Mouse (Mus musculus) kidney, adult 2 months (tissue): ENCODE data around the gene Mmp1b. TPM values are rescaled to one million over a fixed set of nuclear protein-coding genes. Genes with fewer than 3 reads are reported as not detected.

Experiments
- DNase-seq: peaks from one replicate; pipeline ENCODE4 v3.0.0; 2021
- H3K27ac ChIP-seq: fragments of 200-500 bp; 2 replicates; pipeline ENCODE4 v1.5.1; 2012; ENCODE audit warnings: low read depth, low read length, control low read depth, inconsistent platforms; ENCODE audit not compliant: insufficient read depth
- H3K27me3 ChIP-seq: fragments of 200-500 bp; replicated peaks from 2 replicates; pipeline ENCODE4 v1.6.1; 2012; ENCODE audit warnings: mild to moderate bottlenecking, moderate library complexity, low read length, inconsistent platforms; ENCODE audit not compliant: control insufficient read depth, insufficient read depth
- H3K36me3 ChIP-seq: fragments of 200-500 bp; 2 replicates; pipeline ENCODE4 v1.6.1; 2012; ENCODE audit warnings: mild to moderate bottlenecking, moderate library complexity, low read length, inconsistent platforms; ENCODE audit not compliant: control insufficient read depth, insufficient read depth
- H3K4me1 ChIP-seq: fragments of 200-500 bp; 2 replicates; pipeline ENCODE4 v1.6.1; 2011; ENCODE audit warnings: low read length; ENCODE audit not compliant: control insufficient read depth, insufficient read depth
- H3K4me3 ChIP-seq: fragments of 200-500 bp; 2 replicates; pipeline ENCODE4 v1.5.1; 2011; ENCODE audit warnings: mild to moderate bottlenecking, low read depth, low read length, control low read depth; ENCODE audit not compliant: insufficient read depth
- CTCF ChIP-seq: fragments of 200-500 bp; conservative IDR thresholded peaks from 2 replicates; pipeline ENCODE4 v1.5.1; 2011; ENCODE audit warnings: low read depth, mild to moderate bottlenecking, control low read depth, low read length, moderate library complexity, mixed read lengths; ENCODE audit not compliant: insufficient read depth, insufficient read length
- POLR2A ChIP-seq: fragments of 200-500 bp; IDR thresholded peaks from one replicate; pipeline ENCODE4 v1.6.1; 2011; ENCODE audit warnings: low read depth, low read length, control low read depth
- polyA plus RNA-seq: library from polyadenylated mRNA; depleted of rRNA; stranded (reverse); fragments of >200 nt; gene quantifications from 2 replicates; pipeline ENCODE4 v1.2.3, GENCODE M21; 2012; rRNA removed

Mmp1b gene
- polyA plus RNA-seq, 1 experiment = not detected

GRCm38 (mm10) chr9:7331847-7332246, 56.0 kb downstream of the Mmp1b start:
- Histone ChIP-seq H3K4me1 (no peaks in the 10 kb centered on the region), H3K36me3 (no peaks in the 10 kb centered on the region), H3K4me3 (no peak overlapping the region), H3K27me3 (no peaks in the 10 kb centered on the region), H3K27ac (no peak overlapping the region)
- no peak for TF ChIP-seq POLR2A
- TF ChIP-seq CTCF = no peak
- no peak for DNase-seq

Other genes with a start within 250 kb of the Mmp1b start
- 1.8 TPM in 2 replicates for gene Dync2h1, start 203.6 kb downstream of the Mmp1b start, polyA plus RNA-seq
- gene Dcun1d5, start 203.5 kb downstream of the Mmp1b start, polyA plus RNA-seq = 15.8 and 16.3 TPM in 2 replicates
- gene Mmp13, start 115.5 kb downstream of the Mmp1b start, polyA plus RNA-seq = 1.2 and 1.7 TPM in 2 replicates
- 1.0 and 1.4 TPM in 2 replicates for gene Mmp12, start 43.7 kb downstream of the Mmp1b start, polyA plus RNA-seq
- gene Mmp3, start 57.8 kb upstream of the Mmp1b start, polyA plus RNA-seq = 0.56 and 0.84 TPM in 2 replicates
- not detected in 2 replicates for gene Mmp10, start 114.3 kb upstream of the Mmp1b start, polyA plus RNA-seq
- 0.03 TPM in 1 of 2 replicates, not detected in the other for gene Mmp8, start 170.4 kb upstream of the Mmp1b start, polyA plus RNA-seq
- gene Mmp27, start 183.3 kb upstream of the Mmp1b start, polyA plus RNA-seq = not detected in 2 replicates
- gene Mmp20, start 240.2 kb upstream of the Mmp1b start, polyA plus RNA-seq = not detected in 2 replicates